Mouse (Mus musculus) frontal cortex, postnatal 14 days (tissue): Measurements from ENCODE around the gene Rgl3.

ENCODE experiments used
- DNase-seq, 2 experiments: peaks; one replicate each; pipeline ENCODE4 v3.0.0; 2022; ENCODE audit warnings: low spot score in 2 of 2

The Rgl3 gene

DNA sequence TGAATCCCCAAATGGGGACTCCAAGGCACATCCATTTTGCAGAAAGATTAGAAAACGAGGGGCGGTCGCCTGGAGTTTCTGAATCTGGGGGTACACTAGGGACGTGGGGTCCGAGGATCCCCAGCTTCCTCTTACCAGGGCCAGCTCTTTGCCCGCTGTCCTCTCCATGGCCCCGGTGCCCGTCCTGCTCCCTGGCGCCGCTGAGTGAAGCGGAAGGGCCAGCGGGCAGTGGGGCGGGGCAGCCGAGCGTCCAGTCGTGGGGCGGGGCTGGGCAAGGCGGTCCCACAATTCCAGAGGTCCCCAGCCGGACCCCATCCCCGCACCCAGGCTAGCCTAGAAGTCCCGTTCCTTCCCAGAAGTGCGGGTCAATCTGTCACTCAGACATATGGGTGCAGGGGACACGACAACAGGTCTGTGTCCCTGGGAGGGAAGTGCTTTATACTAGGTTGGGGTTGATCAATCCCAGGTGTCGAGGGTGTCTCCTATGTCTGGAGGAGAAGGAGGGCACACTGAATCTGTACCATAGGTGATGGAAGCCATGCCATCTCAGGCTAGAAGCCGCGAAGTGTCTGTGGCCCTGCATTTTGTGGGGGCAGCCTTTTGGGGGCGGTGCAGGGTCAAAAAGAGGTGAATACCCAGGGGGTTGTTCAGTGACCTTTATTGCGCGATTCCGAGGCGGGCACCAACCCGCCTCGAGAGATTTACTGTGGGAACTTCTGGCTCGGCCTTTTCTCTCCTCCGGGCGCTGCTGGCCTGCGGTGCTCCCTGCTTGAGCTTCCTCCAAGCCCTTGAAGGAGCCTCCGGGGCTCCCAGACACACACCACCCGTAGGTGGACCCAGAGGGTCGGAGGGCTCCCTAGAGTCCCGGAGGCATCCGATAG, at the start of gene Rgl3:
Rgl3 (minus strand) TSS at position 217 of the 881 bp plus-strand sequence.
- DNase-seq, result no peak

GRCm38 (mm10) chr9:22037826-22038225, 48.6 kb upstream of the Rgl3 start:
- DNase-seq, result no peak

DNA sequence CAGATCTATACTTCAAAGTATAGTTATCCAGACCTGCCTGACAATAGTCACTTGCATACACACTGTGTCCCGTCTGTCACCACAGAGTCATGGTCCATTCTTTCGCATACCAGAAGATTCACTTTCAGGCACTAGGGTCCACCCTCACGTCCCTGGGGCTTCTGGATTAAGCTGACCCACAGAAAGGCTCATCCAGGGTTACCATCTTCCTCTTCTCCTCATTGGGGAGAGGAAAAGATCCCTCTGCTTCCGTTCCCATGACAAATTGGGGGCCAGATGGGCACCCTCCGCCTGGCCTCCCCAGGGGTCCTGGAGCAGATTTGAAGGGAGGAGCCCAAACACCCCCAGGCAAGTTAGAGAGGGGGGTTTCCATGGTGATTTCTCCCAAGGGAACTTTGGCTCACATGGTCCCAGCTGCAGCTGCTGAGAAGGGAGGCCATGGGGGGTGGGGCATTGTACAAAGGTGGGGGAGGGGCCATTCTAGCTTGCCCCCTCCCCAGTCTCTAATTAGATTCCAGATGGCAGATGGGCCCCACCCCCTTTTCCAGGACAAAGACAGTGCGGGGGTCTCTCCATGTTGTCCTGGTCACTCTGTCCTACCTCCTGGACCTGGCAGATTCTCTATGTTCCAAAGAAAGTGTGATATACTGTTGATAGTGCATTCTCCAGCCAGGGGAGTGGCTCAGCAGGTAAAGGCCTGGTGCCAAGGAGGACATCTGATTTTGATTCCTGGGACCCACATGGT, 46.2 kb upstream of the Rgl3 start:
- DNase-seq, result no peak

DNA sequence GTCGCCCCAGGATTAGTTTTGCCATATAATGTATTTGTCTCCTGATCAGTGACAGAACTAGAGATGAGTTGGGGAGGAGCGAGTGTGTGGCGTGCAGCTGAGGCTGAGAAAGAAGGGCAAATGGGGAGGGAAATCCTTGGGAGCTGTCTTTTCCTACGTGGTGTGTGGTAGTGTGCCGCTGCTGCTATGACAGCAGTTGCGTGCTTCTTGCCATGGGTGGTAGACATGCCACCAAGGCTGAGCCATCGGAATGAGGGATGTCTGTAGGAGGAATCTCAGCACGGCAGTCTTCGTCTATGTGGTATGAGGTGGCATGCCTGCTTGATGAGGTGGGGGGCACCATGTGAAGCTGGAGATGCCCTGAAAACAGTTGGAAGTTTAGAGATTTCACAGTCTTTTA, 41.1 kb upstream of the Rgl3 start:
- no peak for DNase-seq

- DNase-seq, result no peak
These were observed 39.2 kb upstream of the Rgl3 start for GRCm38 (mm10) chr9:22028467-22028866.

DNA sequence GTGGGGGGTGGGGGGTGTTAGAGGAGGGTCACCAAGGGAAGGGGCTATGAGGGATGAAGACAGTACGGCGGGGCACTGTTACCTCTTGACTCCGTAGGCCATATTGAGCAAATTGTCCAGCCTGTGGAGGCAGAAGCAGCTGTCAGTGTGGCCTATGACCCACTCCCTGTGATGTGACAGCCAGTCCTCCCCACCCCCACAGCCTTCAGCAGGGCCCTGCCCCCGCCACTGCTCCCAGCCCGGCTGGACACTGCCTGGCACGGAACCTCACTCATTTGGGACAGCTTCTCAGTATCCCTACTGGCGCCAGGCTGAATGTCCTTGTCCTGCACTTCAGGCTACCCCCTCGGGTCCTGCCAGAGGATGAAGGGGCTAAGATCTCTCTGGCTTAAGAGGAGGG, 35.3 kb upstream of the Rgl3 start:
- DNase-seq, result no peak

DNA sequence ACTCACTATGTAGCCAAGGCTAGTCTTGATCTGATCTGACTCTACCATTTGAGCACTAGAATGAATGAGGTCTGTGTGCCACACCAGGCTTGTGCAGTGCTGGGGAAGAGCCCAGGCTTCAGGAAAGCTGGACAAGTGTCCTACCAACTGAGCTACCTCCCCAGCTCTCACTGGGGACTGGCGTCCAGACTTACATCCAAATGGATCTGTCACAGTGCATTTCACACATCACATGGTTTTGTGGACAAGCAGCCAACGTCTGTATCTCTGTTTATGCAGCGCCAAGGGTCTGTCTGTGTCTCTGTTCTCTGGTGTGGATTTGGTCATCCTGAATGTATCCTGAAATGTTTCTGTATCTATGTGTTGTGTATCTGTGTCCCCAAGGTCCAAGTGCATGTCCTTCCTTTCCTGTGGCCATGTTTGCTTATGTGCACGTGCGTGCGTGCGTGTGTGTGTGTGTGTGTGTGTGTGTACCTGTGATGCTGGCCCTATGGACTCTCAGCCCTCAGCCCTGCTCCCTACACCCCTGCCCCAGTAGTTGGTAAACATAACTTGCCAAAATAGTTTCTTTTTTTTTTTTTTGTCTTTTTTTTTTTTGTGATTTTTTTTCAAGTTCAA, 28.1 kb upstream of the Rgl3 start:
- DNase-seq, result no peak

- DNase-seq, result no peak
These were observed 27.0 kb upstream of the Rgl3 start for GRCm38 (mm10) chr9:22016245-22016644.

- no peak for DNase-seq
These were observed 23.5 kb upstream of the Rgl3 start for GRCm38 (mm10) chr9:22012731-22013130.

GRCm38 (mm10) chr9:22011055-22011454, 21.8 kb upstream of the Rgl3 start:
- no peak for DNase-seq

DNA sequence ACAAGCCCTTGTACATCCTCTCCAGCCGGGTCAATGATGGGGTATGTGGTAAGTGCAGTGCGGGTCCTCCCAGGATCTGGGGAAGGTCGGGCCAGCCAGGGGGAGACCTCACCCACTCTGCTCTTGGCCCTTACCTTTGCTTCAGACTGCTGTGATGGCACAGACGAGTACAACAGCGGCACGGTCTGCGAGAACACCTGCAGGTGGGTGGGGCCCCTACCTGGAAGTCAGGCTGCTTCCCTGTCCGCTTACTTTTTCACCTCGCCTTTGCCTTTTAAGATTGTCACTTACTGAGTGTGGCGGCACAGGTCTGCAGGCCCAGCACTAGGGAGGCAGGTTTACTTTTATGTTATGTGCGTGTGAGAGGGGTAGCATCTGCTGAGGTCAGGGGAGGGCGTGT, 15.3 kb upstream of the Rgl3 start:
- DNase-seq, result no peak

DNA sequence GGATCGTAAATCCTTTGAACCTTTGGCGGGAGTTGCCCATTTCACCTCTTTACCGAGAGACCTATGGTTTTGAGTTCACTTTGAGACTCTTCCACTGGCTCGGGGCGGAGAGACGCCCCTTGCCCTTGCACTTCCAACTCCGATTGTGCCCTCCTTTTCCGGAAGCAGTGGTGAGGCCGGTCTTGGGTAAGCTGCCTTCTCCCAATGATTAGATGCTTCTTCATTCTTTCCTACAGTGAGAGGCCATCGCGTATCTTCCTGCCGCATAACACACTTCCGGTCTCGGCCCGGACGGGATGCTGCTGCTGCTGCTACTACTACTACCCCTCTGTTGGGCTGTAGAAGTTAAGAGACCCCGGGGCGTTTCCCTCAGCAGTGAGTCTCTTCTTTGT, 13.9 kb upstream of the Rgl3 start:
- DNase-seq, result peak in 1 of 2 experiments; percentile 61

DNA sequence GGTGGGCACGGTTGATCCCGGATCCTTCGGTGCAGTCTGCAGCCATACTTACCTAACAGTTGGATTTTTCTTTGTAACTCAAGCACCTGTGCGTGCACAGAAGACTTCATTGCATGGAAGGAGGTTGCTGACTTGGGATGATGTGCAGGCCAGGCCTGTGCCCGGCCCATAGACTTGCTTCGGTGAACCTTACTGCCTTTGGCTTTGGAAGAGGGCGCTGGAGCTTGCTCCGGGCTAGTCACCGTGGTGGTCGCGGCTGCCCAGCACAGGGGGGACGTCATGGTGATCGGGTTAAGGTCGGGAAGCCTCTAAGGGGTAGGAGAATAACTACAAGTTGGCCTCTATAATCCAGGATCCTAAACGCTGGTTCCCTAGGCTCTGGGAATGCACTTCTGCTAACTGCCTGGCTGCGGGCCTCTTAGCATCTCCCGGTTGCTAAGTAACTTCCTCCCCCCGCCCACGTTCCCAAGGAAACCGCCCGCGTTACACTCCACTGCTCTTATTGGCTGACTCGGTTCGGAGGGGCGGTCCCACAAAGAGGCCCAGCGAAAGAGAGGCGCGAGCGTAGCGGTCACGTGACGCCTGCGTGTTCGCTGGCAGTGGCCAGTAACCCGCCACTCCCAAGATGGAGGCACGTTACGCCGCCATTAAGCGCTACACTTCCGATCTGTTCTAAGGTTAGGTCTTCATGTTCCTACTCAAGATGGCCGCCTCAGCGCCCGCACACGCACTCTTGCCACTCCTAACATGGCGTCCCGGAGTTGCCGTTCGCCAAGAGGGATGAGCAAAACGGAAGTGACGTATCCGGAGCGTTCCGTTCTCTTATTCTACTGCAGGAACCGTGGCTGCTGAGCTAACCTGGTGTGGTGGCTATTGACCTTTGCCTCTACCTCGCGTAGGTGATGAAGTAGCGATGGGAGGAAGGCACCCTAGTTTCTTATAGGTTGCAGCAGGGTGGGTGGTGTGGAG, 13.2 kb upstream of the Rgl3 start, which contains the start of the genes Ccdc151 and Prkcsh:
Ccdc151 (minus strand) TSS at position 441 of the 969 bp plus-strand sequence.
Prkcsh (plus strand) TSS at position 613 of the 969 bp plus-strand sequence.
- DNase-seq, result peak; percentile 99 to 100

GRCm38 (mm10) chr9:22001633-22002032, 12.4 kb upstream of the Rgl3 start:
- DNase-seq, result no peak

- DNase-seq, result no peak
These were observed 11.1 kb upstream of the Rgl3 start for GRCm38 (mm10) chr9:22000296-22000695.

DNA sequence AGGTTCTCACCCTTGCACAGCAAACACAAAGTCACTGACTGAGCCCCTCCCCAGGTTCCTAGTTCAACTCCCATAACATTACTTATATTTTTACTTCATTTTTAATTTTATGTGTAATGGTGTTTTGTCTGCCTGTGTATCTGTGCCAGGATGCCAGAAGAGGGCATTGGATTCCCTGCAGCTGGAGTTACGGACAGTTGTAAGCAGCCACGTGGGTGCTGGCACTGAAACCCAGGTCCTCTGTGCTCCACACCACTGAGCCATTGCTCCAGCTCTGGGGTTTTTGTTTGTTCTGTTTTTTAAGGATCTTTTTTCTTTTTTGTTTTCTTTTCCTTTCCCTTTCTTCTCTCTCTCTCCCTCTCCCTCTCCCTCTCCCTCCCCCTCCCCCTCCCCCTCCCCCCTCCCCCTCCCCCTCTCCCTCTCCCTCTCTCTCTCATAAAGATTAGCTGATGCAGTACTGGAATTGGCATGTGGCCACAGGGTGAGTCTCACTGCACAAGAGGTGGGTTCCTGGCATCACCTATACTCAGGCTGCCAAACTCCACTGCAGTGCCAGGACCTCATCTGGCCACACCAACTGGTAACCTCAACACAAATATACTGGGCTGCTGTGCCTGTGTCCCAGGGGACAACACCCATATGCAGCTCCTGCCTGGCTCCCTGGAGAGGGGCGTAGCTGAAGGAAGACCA, 7.1 kb upstream of the Rgl3 start:
- no peak for DNase-seq

GRCm38 (mm10) chr9:21992227-21992626, 3.0 kb upstream of the Rgl3 start:
- no peak for DNase-seq

- DNase-seq, result no peak
These were observed 685 bp downstream of the Rgl3 start for GRCm38 (mm10) chr9:21988421-21989101.

DNA sequence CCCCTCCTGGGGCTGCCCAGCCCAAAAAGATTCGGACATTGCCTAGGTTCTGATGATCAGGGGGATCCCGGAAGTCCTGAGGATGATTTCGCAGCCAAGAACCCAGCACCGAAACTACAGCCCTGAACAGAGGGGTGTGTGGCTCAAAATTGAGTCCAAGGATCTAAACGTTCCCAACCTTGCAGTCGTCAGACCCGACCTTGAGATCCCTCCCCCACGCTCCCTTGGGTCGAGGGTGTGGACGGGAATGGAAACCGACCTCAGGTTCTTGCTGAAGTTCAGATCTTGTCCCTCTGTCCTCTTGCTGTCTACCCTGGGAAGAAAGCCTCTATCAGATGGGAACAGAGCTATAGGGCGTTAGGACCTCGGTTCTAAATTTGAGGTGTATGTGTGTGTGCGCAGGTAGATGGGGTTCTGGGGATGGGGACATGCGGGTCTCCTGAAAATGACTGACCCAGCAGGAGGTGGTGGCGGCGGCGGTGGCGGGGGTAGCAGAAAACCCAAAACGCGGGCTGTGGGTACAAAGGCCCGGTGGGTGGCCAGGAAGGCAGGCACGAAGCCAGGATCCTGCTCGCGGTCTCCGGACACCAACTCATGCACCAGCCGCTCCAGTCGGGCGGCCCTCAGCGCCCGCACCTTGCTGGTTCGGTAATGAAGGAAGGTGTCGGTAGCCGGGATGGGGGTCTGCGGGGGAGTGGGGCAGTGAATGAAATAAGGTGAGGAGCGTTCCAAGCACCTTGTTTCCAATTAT, 1.5 kb downstream of the Rgl3 start:
- no peak for DNase-seq
